Mouse (Mus musculus) megakaryocyte, embryonic 14.5 days (primary cell): ENCODE measurements around the gene Plcb2.

Experiments used
- FLI1 ChIP-seq: IDR thresholded peaks from 2 replicates; pipeline ENCODE4 v1.6.1; 2012; ENCODE audit warnings: low read length, inconsistent platforms, mixed read lengths
- GATA1 ChIP-seq: IDR thresholded peaks from 3 replicates; pipeline ENCODE4 v1.6.1; 2012; ENCODE audit warnings: mixed read lengths, low read length, inconsistent platforms, borderline replicate concordance

DNA sequence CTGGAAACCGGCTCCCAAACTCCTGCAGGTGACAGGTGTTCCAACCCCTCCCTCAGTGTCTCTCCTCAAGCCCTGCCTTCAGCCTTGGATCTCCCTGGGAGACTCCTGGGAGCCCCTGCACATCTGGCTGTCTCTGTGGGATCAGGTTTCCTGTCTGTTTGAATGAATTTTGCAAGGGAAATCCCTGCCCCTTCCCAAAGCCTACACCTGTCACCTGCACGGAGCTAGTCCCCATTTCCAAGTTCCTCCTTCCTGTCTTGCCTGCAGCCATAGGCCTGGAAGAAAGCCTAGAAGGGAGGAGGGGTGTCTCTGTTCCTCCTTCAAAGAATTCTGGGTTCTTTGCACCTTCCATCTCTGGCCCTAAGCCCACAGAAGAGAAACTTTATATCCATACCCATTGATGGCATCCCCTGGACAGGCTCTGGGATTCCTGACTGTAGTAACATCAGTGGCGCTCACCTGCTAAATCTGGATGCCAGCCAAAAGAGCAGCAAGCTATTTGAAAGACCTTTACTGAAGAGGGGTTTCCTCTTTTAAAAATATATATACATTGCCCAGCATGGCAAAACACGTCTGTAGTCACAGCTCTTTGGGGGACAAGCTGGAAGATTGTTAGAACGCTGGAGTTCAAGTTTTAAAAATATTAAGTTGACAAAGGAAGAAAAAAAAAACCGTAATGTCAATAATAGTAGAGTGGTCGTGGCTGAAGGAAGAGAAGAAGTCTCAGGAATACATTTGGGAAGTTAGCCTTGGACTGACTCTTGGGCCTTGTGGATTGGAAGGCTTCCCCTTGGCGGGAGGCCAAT, 1.8 kb upstream of the Plcb2 start:
- TF ChIP-seq GATA1 (no peak), FLI1 (no peak)
